Comparison of ENCODE assay signal across 8 mouse cellular contexts in genomic region chr19:4338162-4338561, GRCm38 (mm10). TPM values are rescaled to one million over a fixed set of nuclear protein-coding genes. Genes with fewer than 3 reads are reported as not detected.
DNase-seq lines count a peak whose midpoint lies in the region; ATAC-seq and TF ChIP-seq lines count a peak whose summit lies in the region.

No protein-coding gene starts in this region.

- H3K27me3 ChIP-seq in cerebellum, adult 2 months (ENCODE audit: control insufficient read depth, insufficient read depth, low read length), result no peaks in the 10 kb centered on the region

- WGBS in cerebellum, adult 2 months, result 8% methylated on average over 2 of the region's 2 CpGs

- DNase-seq in cerebellum, adult 2 months, result peak in 1 of 2 experiments; percentile 58
- DNase-seq in cerebellum, adult 11 months, result no peak
- DNase-seq in right cerebral cortex, adult 2 months (ENCODE audit: low spot score in 2 of 2), result peak; percentile 41 to 50
- no peak for DNase-seq in right cerebral cortex, postnatal 25 days
- DNase-seq in cerebellum, postnatal 25 days, result peak; percentile 41 to 73
- peak; percentile 86 for DNase-seq in lung, postnatal 25 days (ENCODE audit: low spot score)
- peak; percentile 48 to 75 for DNase-seq in thymus, postnatal 10 days (ENCODE audit: low spot score in 2 of 2)

- TF ChIP-seq POLR2A in cerebellum, adult 2 months (IDR thresholded peaks at IDR 0.05; ENCODE audit: borderline replicate concordance, insufficient read depth, low read length), result no peak

- no peak overlapping the region for H3K4me3 ChIP-seq in cerebellum, adult 2 months (replicated peaks; ENCODE audit: insufficient read depth, low read depth, low read length)

- peaks cover 6% of the 10 kb centered on the region; the same call in 1 of the 2 replicates for H3K4me1 ChIP-seq in cerebellum, adult 2 months (ENCODE audit: control insufficient read depth, insufficient read depth, low read length)

- TF ChIP-seq CTCF in cerebellum, adult 2 months (IDR thresholded peaks at IDR 0.05; ENCODE audit: borderline replicate concordance, insufficient read depth, low read depth, low read length), result peak; percentile 65

- no peak overlapping the region for H3K27ac ChIP-seq in cerebellum, adult 2 months (ENCODE audit: insufficient read depth, low read length)

- ATAC-seq in hematopoietic stem cell, adult 5-6 weeks (replicated peaks in 1 of 2; ENCODE audit: insufficient read depth in 1 of 2, low FRiP score in 2 of 2, low TSS enrichment in 1 of 2, low read depth in 1 of 2, poor library complexity in 2 of 2, severe bottlenecking in 2 of 2), result peak; percentile 54 to 65

RNA-seq across cellular contexts. Expression of gene Grk2, which starts 32.1 kb away (rescaled TPM):
- 226 and 239 TPM in 2 replicates for polyA plus RNA-seq in cerebellum, adult 2 months (2012; rRNA removed)
- total RNA-seq in hematopoietic stem cell, adult 5-6 weeks (2017), result 147 and 234 TPM in 2 replicates

RNA-seq across cellular contexts. Expression of gene Ankrd13d, which starts 55.2 kb away (rescaled TPM):
- 74.3 and 76.1 TPM in 2 replicates for polyA plus RNA-seq in cerebellum, adult 2 months (2012; rRNA removed)
- total RNA-seq in hematopoietic stem cell, adult 5-6 weeks (2017), result 6.0 and 6.6 TPM in 2 replicates

RNA-seq across cellular contexts. Expression of gene Kdm2a, which starts 59.9 kb away (rescaled TPM):
- 87.1 and 90.4 TPM in 2 replicates for polyA plus RNA-seq in cerebellum, adult 2 months (2012; rRNA removed)
- total RNA-seq in hematopoietic stem cell, adult 5-6 weeks (2017), result 95.0 and 119 TPM in 2 replicates

Comparison
In these comparisons a context has a peak if more than half of its experiments do, and no peak if none do; other contexts are left out.
1. DNase-seq: peak in right cerebral cortex, adult 2 months (2 of 2), cerebellum, postnatal 25 days (2 of 2), lung, postnatal 25 days (single experiment) and thymus, postnatal 10 days (2 of 2); none in cerebellum, adult 11 months (single experiment) and right cerebral cortex, postnatal 25 days (single experiment).